In genomic region chr11:80183054-80183704, GRCm38 (mm10) we compare ENCODE assay signal across 1 mouse cellular context.
TF ChIP-seq lines count a peak whose summit lies in the region.

No protein-coding gene starts in this region.

TF ChIP-seq in MEL, 35 proteins besides CTCF, POLR2A, EP300 and RAD21:
- TF ChIP-seq ZNF384 (IDR thresholded peaks at IDR 0.05; ENCODE audit: low read depth, low read length), result peak; percentile 86
- peak; percentile 91 for TF ChIP-seq TBP (IDR thresholded peaks at IDR 0.05; ENCODE audit: low read depth, low read length)
